Mouse (Mus musculus): ENCODE measurements around the gene Samd1.

DNA sequence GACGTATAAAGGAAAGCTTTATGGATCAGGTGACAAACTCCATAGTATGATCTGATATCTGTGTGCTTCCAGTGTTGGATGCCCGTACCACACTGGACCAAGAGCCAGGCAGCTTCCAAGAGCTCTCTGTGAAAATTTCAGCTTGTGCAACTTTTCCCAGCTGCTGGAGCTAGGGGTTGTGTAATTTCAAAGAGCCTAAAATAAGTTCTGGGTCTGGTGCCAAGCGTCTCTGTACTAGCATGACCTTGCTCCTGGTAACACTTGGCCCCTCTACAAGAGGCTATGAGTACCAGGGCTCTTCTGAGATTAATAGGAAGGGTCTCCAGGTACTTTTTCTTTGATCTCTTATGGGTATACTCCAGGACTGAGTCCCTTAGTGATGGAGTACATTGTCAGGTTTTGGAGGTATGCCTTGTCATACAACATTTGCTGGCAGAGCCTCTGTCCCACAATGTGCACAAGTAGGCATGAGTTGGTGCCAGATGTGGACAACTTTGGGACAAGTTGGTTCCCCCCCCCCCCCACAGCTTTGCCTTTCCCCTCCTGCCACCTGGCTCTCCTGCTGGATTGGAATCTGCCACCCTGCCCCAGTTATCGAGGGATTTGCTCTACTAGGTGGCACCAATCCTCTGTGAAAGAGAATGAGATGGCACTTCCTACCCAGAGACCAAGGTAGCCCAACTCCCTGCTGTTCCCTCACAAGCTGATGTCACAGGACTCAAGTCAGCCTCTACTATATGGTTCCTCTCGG lies 33.3 kb upstream of the Samd1 start:
- no peak for TF ChIP-seq CTCF (IDR thresholded peaks at IDR 0.05; ENCODE audit: extremely low read depth, insufficient read depth, low read length)
- no peak for TF ChIP-seq POLR2A (IDR thresholded peaks at IDR 0.05; ENCODE audit: extremely low read depth, insufficient read depth, low read length)
